Mouse (Mus musculus) stomach, postnatal 0 days (tissue): ENCODE measurements around the gene Cenpu.

Experiments used
- CTCF ChIP-seq: IDR thresholded peaks from 2 replicates; pipeline ENCODE4 v1.5.1; 2016; ENCODE audit warnings: antibody characterized with exemption, low read depth, mild to moderate bottlenecking, moderate library complexity
- EP300 ChIP-seq: optimal IDR thresholded peaks from 2 replicates; pipeline ENCODE3; 2016; ENCODE audit warnings: antibody characterized with exemption

- TF ChIP-seq EP300 (no peak), CTCF (no peak)
Observed at GRCm38 (mm10) chr8:46606930-46607329, 55.1 kb downstream of the Cenpu start.
